Mouse (Mus musculus): ENCODE measurements at regions not wholly inside any gene's neighbourhood (a gene's known extent, or its start where the extent isn't known, plus 50 kb on each side); places are given as distances from the start of the nearest gene placed in this dataset.

DNA sequence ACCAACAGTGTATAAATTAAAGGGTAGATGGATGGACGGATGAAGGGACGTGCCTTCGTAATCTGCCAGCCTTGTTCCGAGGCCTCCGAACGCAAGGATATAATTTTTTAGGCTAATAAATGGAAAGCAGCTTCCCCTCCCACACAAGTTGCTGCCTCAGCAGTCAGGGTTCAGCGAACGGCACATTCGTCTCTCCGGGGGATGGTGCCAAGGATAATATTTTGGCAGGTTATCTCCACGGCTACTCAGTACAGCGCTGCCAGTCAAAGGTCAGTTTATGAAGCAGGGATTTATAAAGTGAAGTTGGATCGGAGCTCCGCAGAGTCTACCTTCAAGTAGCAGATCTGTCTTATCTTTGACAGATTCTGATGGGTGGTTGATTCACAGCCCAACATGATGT is 410.6 kb upstream of the Kcnab2 start:
- intact Hi-C loops (cut with DNase I) = no loop called here

DNA sequence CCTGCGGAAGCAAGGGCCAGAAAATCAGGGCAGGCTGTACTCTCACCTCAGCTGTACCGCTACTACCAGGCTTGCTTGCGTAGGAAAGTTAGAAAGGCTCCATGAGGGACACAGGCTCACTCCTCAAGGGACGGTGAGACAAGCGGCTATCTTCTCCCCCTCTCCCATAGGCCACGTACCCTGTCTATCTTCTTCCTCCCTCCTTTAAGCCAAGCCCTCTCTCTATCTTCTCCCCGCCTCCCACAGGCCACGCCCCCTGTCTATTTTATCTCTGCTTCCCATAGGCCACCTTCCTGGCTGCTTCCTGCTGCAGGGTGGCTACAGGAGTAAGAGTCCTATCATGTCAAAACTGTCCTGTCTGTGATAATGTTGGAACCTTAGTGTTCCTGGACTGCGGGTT is 409.1 kb upstream of the Kcnab2 start:
- intact Hi-C loops (cut with DNase I) = no loop called here
- DNase-seq (ENCODE audit: low spot score in 2 of 2) = no peak

More for the DNA sequence above, 410.6 kb upstream of the Kcnab2 start:
- DNase-seq (ENCODE audit: low spot score in 2 of 2) = no peak

- intact Hi-C loops (cut with DNase I) = no loop called here
- DNase-seq (ENCODE audit: low spot score in 2 of 2) = no peak
These were observed 403.8 kb upstream of the Kcnab2 start for GRCm38 (mm10) chr4:152881433-152881930.

DNA sequence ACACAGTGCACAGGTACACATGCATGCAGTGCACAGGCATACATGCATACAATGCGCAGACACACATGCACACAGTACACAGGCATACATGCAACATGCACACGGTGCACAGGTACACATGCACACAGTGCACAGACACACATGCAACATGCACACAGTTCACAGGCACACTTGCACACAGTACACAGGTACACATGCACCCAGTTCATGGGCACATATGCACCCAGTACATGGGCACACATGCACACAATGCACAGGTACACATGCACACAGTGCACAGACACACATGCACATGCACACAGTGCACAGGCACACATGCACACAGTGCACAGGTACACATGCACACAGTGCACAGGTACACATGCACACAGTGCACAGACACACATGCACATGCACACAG is 402.7 kb upstream of the Kcnab2 start:
- intact Hi-C loops (cut with DNase I) = no loop called here
- DNase-seq (ENCODE audit: low spot score in 2 of 2) = no peak

DNA sequence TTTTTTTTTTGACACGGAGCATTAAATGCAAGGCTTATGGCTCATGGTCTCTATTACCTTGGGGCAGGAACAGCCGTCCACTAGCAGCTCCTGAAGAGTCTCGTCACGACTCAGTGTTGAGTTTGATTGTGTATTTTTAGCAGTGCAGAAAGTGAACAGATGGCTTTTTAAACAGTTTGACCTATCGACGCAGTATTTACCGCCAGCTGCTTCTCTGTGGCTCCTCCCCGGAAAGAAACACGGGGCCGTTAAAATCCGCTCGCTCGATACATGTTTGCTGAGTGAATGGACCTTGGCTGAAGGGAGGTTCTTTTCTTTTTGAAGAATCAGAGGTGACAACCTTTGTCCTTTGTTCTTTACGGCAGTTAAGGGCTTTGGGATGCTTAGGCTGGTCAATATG is 401.3 kb upstream of the Kcnab2 start:
- no peak for DNase-seq (ENCODE audit: low spot score in 2 of 2)
- intact Hi-C loops (cut with DNase I) = no loop called here

DNA sequence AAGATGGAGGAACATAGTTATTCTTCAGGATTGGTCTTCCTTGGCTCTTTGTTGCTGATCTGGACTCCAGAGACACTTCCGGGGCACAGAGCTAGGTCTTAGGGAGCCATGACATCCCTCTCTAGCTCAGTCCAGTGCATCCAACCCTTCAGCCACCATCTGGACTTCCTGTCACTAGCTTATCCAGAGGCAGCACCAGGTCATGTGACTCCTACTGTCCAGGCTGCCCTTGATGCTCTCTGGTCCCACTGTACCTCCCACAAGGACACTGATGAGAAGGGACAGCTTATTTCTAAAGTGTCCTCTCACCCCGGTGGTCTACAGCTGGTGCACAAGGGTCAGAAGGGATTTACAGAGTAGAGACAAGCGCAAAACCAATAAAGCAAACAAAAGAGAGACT is 400.7 kb upstream of the Kcnab2 start:
- intact Hi-C loops (cut with DNase I) = no loop called here
- no peak for DNase-seq (ENCODE audit: low spot score in 2 of 2)

GRCm38 (mm10) chr4:152870046-152870445 is 392.4 kb upstream of the Kcnab2 start:
- no peak for DNase-seq (ENCODE audit: low spot score in 2 of 2)
- intact Hi-C loops (cut with DNase I) = no loop called here

GRCm38 (mm10) chr4:152865894-152866293 is 388.2 kb upstream of the Kcnab2 start:
- DNase-seq (ENCODE audit: low spot score in 2 of 2) = no peak
- intact Hi-C loops (cut with DNase I) = no loop called here

GRCm38 (mm10) chr4:152862818-152863614 is 385.3 kb upstream of the Kcnab2 start:
- DNase-seq (ENCODE audit: low spot score in 2 of 2) = peak; percentile 48 to 72
- intact Hi-C loops (cut with DNase I) = no loop called here

- intact Hi-C loops (cut with DNase I) = no loop called here
- peak; percentile 16 to 53 for DNase-seq (ENCODE audit: low spot score in 2 of 2)
These were observed 381.5 kb upstream of the Kcnab2 start for GRCm38 (mm10) chr4:152859161-152859560.

GRCm38 (mm10) chr4:152850147-152850546 is 372.5 kb upstream of the Kcnab2 start:
- DNase-seq (ENCODE audit: low spot score in 2 of 2) = peak in 1 of 2 experiments; percentile 38
- intact Hi-C loops (cut with DNase I) = no loop called here

DNA sequence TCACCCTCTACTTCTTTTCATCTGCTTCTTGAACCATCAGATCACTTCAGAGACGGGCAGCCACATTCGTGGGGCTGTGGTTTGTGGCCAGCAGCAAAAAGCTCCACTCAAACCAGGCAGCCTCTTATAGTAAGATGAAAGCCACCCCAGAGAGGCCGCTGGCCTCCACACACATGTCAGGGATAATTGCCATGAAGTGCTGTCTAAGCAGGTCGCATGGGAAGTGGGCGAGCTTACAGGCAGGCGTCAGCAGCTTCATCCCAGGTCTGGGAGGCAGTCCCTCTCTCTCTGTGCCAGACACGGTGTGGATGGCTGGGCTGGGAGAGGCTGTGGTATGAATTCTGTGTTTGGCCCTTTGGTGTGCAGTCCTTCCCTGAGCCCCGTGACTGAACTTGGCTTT is 358.4 kb upstream of the Kcnab2 start:
- no peak for DNase-seq (ENCODE audit: low spot score in 2 of 2)
- intact Hi-C loops (cut with DNase I) = no loop called here

DNA sequence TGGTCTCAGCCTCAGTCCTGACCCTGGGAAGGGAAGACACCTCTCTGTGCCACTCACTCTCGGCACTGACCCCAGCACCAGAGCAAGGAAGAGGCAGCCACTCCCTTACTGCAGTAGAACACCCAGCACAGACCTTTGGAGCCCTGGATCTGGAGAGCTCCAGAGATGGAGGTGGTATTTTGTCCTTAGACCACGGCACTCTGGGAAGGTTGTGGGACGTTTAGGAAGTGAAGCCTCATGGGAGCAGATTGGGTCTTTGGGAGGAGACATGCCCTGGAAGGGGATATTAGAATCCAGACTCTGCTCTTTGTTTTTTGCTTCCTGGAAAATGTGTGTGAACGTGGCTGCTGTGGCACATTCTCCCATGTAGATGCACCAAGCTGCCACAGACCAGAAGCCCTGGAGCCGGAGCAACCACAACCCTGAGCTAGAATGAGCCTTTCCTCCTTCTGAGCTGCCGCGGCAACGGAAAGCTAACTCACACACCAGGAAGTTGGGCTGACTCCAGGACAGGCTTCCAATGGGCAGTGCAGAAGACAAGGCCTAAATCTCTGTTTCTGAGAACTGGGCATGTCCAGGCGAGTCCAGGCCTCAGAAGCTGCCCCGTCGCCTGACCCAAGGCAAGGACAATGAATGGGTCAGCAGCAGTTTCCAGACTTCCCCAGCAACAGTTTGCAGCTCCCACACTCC is 356.9 kb upstream of the Kcnab2 start:
- no peak for DNase-seq (ENCODE audit: low spot score in 2 of 2)
- intact Hi-C loops (cut with DNase I) = no loop called here

DNA sequence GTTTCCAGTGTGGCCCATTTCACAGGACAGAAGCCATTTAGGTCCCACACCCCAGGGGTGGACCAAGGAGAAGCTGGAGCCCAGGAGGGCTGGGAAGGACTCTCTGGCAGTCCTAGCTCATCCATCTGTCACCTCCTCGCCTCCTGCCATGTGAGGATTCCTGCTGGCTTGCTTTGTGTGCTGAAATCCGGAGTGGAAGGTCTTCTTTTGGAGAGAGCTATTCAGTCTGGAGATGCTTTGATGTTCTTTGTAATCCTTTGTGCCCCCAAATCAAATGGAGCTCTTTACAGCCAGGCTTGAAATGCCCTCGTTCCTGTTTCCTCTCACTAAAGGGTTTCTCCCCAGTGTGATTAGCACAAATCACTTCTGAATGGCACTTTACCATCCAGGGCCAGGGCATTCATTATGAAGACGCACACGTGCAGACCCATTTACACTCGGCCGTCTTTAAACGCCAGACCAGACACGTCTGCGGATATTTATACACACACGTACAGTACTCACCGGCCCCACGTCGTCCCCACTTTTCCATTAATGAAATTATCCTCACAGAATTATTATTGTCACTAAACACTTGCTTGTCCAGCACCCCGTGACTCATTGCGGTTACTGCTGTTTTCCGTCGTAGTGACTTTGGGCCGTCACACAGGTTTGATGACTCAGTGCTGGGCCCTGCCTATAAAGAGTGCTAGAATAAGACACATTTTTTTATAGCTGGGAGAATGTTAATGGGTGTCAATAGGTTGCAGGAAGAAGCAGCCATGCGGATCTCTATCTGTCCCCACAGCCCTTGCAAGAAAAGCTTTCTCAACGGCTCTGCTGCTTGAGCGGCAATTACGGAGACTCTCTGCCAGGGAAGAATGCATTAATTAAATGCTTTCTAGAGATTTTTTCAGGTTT is 356.0 kb upstream of the Kcnab2 start:
- intact Hi-C loops (cut with DNase I) = no loop called here

DNA sequence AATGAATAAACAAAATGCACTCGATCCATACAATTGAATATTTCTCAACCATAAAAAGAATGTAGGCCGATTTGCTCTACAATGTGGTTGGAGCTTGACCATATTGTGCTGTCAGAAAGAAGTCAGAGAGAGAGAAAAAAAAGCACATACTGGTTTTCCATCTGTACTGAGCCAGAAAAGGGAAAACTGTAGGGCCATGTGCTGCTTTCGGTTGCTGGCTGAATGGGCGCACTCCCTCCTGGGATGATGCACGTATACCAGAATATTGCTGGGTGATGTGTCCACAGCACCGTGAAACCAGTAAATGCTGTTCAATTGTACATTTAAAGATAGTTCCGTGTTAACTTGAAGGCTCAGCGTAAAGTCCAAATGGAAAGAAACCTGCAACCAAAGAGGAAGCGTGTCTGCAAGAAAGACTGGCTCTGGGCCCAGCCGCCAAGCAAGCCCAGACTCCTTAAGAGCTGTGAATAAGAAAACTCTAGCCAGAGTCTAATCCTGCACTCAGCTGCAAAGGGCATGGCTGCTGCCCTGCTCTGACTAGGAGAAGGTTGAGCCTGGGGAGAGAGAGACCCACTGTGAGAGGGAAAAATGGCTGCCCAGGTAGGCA is 355.2 kb upstream of the Kcnab2 start:
- intact Hi-C loops (cut with DNase I) = no loop called here
- peak; percentile 39 to 72 for DNase-seq (ENCODE audit: low spot score in 2 of 2)

More for the DNA sequence above, 356.0 kb upstream of the Kcnab2 start:
- peak in 1 of 2 experiments; percentile 26 for DNase-seq (ENCODE audit: low spot score in 2 of 2)

DNA sequence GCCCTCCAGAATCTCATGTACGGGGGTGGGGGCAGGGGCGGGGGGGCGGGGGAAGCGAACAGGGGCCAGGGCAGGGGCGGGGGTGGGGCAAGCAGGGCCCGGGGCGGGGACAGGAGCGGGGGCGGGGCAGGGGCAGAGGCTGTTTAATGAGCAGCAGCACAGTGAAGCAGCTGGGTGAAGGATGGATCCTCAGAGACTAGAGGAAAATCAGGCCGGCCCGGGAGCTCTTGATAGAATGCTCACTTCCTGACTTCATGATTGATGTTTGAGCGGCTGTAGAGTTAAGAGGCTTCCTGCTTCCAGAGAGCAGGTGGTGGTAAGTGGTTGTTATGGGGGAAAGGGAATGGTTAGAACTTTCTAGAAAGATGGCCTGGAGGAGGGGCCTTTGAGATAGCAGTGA is 347.5 kb upstream of the Kcnab2 start:
- intact Hi-C loops (cut with DNase I) = no loop called here

GRCm38 (mm10) chr4:152816139-152816757 is 338.6 kb upstream of the Kcnab2 start:
- peak; percentile 50 to 74 for DNase-seq (ENCODE audit: low spot score in 2 of 2)

More for the DNA sequence above, 347.5 kb upstream of the Kcnab2 start:
- no peak for DNase-seq (ENCODE audit: low spot score in 2 of 2)

GRCm38 (mm10) chr4:152806611-152807010 is 328.9 kb upstream of the Kcnab2 start:
- intact Hi-C loops (cut with DNase I) = no loop called here

More at GRCm38 (mm10) chr4:152816139-152816757, 338.6 kb upstream of the Kcnab2 start:
- intact Hi-C loops (cut with DNase I) = no loop called here

GRCm38 (mm10) chr4:152799392-152799791 is 321.7 kb upstream of the Kcnab2 start:
- DNase-seq (ENCODE audit: low spot score in 2 of 2) = no peak
- intact Hi-C loops (cut with DNase I) = no loop called here

More at GRCm38 (mm10) chr4:152806611-152807010, 328.9 kb upstream of the Kcnab2 start:
- DNase-seq (ENCODE audit: low spot score in 2 of 2) = no peak

All from left cerebral cortex, postnatal 25 days (tissue).